Mouse (Mus musculus) heart, adult 2 months (tissue): ENCODE data around the gene Adamts15. TPM values are rescaled to one million over a fixed set of nuclear protein-coding genes. Genes with fewer than 3 reads are reported as not detected.

Experiments
- DNase-seq, 2 experiments: peaks; one replicate each; pipeline ENCODE4 v3.0.0; 2021
- H3K27ac ChIP-seq: fragments of 200-600 bp; 2 replicates; pipeline ENCODE4 v1.8.1; 2022
- H3K27me3 ChIP-seq: fragments of 200-500 bp; 2 replicates; pipeline ENCODE4 v1.6.1; 2012; ENCODE audit warnings: mild to moderate bottlenecking, low read length, inconsistent platforms, mixed read lengths; ENCODE audit not compliant: control insufficient read depth, insufficient read depth
- H3K36me3 ChIP-seq: fragments of 200-500 bp; 2 replicates; pipeline ENCODE4 v1.6.1; 2012; ENCODE audit warnings: low read length, inconsistent platforms; ENCODE audit not compliant: control insufficient read depth, insufficient read depth
- H3K4me1 ChIP-seq: fragments of 200-500 bp; 2 replicates; pipeline ENCODE4 v1.6.1; 2011; ENCODE audit warnings: low read length; ENCODE audit not compliant: control insufficient read depth, insufficient read depth
- H3K4me3 ChIP-seq: fragments of 200-600 bp; 2 replicates; pipeline ENCODE4 v1.8.1; 2022
- H3K79me2 ChIP-seq: fragments of 200-500 bp; replicated peaks from 2 replicates; pipeline ENCODE4 v1.6.1; 2012; ENCODE audit warnings: mild to moderate bottlenecking, inconsistent platforms, low read length, moderate library complexity, mixed read lengths; ENCODE audit not compliant: control insufficient read depth, insufficient read depth
- H3K9ac ChIP-seq: fragments of 200-500 bp; 2 replicates; pipeline ENCODE4 v1.6.1; 2012; ENCODE audit warnings: low read depth, mild to moderate bottlenecking, control low read depth, inconsistent platforms, low read length, mixed read lengths
- CTCF ChIP-seq: fragments of 200-600 bp; IDR thresholded peaks from 2 replicates; pipeline ENCODE4 v1.8.1; 2022; ENCODE audit warnings: antibody characterized with exemption, mild to moderate bottlenecking, moderate library complexity
- EP300 ChIP-seq: fragments of 200-500 bp; IDR thresholded peaks from 2 replicates; pipeline ENCODE4 v1.6.1; 2011; ENCODE audit warnings: low read depth, low read length, control low read depth; ENCODE audit not compliant: insufficient read depth
- POLR2A ChIP-seq: fragments of 200-500 bp; IDR thresholded peaks from 2 replicates; pipeline ENCODE4 v1.6.1; 2011; ENCODE audit warnings: mild to moderate bottlenecking, low read depth, low read length, control low read depth; ENCODE audit not compliant: insufficient read depth
- WGBS: fragments of 180-500 bp; shearing (Covaris S2); methylation state at CpG from one replicate; pipeline ENCODE4 v1.1.7; 2018; 5-methylcytosine and 5-hydroxymethylcytosine counted together
- intact Hi-C: fragments of 180-260 bp; cut with DNase I; formaldehyde crosslinking; loops from one replicate; pipeline ENCODE4 v1.15.1; 2025
- polyA plus RNA-seq: library from polyadenylated mRNA; depleted of rRNA; stranded (reverse); fragments of >200 nt; gene quantifications from 2 replicates; pipeline ENCODE4 v1.2.3, GENCODE M21; 2012
- total RNA-seq, 2 experiments: library from RNA; stranded (reverse); gene quantifications; 2 replicates each; pipeline ENCODE4 v1.2.3; 2021

Gene Adamts15
- total and polyA plus RNA-seq, 3 experiments, result 6.4 to 8.5 (median 7.6) TPM

DNA sequence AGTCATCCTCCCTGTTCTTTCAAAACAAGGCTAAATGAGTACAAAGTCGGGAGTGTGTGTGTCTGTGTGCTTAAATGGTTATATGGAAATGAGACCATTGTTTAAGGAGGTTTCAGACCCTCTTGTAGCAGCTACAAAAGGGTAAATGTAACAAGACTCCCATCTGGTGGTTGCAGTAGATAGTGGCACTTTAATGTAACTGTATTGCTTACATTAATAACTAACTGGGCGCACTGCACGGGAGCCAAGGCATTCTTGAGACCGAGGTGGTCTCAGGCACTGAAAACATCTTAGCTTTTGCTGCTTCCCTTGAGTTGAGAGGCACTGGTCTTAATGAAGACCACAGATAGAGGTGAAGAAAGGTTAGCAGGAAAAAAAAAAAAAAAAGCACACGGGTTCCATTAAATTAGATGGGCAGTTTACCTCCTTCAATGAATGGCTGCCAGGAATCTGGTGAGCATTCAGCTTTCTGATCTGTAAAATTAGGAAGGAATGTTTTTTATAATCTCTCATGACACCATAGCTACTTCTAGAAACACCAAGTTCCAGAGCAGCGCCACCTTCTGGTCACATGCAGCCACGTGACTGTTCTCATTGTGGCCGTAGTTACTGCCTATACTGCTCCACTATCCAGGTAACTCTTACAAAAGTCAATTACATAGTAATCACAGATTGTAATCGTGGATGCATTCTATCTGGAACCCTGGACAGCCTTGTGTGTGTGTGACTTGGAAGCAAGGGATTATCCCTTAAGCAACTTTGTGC is 14.6 kb upstream of the Adamts15 start:
- Histone ChIP-seq H3K27ac (no peak overlapping the region), H3K4me1 (0 out of 2 replicates have a peak, but pooled peaks cover 1% of the 10 kb centered on the region), H3K79me2 (no peaks in the 10 kb centered on the region), H3K4me3 (no peak overlapping the region), H3K27me3 (peaks cover 2% of the 10 kb centered on the region; the same call in 1 of the 2 replicates), H3K36me3 (no peaks in the 10 kb centered on the region), H3K9ac (peak overlapping the region; percentile 28; the same call in 1 of the 2 replicates)
- TF ChIP-seq CTCF, result peak; percentile 59
- TF ChIP-seq POLR2A, result no peak
- TF ChIP-seq EP300, result 0 out of 2 replicates have a peak, but pooled peaks have one; percentile 23
- WGBS, result 17% methylated on average over 9 of the region's 9 CpGs
- DNase-seq, result peak; percentile 28 to 62
- intact Hi-C loops, result loop anchor here (1.0 to 5.0 kb wide), 4 partner anchors 202 to 457 kb away; no protein-coding TSS in a partner anchor

DNA sequence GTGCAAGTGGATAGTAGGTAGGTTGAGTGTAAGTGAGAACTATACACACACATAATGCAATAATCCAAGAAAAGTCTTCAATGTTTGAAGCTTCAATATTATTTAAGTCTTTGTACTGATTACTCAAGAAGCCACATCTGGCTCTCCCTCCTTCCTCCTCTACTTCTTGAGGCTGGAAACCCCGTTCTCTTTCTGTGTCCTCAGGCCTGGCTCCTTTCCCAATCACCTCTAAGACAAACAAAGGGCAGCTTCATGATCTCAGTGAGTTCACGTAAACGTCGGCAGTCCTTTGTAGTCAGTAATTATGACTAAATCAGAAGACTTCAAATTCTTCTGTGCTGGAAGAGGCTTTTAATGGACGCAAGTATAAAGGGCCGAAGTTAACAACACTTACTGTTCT is 12.6 kb upstream of the Adamts15 start:
- H3K9ac ChIP-seq, result no peak overlapping the region
- TF ChIP-seq CTCF, result no peak
- H3K27me3 ChIP-seq, result peaks cover 2% of the 10 kb centered on the region; the same call in 1 of the 2 replicates
- WGBS, result 59% methylated on average over 6 of the region's 6 CpGs
- DNase-seq, result no peak
- no peaks in the 10 kb centered on the region for H3K79me2 ChIP-seq
- H3K27ac ChIP-seq, result no peak overlapping the region
- intact Hi-C loops, result loop anchor here (5.0 kb wide), 1 partner anchor 318 kb away; no protein-coding TSS in a partner anchor
- H3K4me1 ChIP-seq, result 0 out of 2 replicates have a peak, but pooled peaks cover 1% of the 10 kb centered on the region
- H3K36me3 ChIP-seq, result no peaks in the 10 kb centered on the region
- no peak overlapping the region for H3K4me3 ChIP-seq

DNA sequence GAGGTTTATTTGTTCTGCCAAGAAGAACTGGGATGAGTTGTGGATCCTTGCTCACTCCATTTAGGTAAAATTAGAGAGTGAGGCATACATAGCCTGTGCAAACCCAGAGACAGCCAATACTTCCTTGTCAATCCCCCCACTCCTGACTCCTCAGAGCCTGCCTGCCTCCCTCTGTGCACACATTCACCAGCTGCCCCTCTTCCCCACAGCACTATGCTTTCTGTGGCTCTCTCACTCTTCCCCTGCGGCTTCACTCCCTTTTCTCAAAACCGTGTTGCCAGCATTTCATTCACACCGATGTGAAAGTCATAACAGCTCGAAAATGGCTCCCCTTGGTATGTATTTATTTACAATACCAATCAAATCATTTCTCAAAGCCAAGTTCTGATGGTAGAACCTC is 10.1 kb upstream of the Adamts15 start:
- H3K36me3 ChIP-seq, result no peaks in the 10 kb centered on the region
- WGBS, result 74% methylated on average over 4 of the region's 4 CpGs
- H3K27me3 ChIP-seq, result peaks cover 2% of the 10 kb centered on the region; the same call in 1 of the 2 replicates
- H3K79me2 ChIP-seq, result no peaks in the 10 kb centered on the region
- no peak overlapping the region for H3K4me3 ChIP-seq
- intact Hi-C loops, result no loop called here
- DNase-seq, result no peak
- TF ChIP-seq CTCF (no peak), EP300 (no peak), POLR2A (no peak)
- H3K9ac ChIP-seq, result no peak overlapping the region
- no peak overlapping the region for H3K27ac ChIP-seq
- H3K4me1 ChIP-seq, result 0 out of 2 replicates have a peak, but pooled peaks cover 1% of the 10 kb centered on the region

DNA sequence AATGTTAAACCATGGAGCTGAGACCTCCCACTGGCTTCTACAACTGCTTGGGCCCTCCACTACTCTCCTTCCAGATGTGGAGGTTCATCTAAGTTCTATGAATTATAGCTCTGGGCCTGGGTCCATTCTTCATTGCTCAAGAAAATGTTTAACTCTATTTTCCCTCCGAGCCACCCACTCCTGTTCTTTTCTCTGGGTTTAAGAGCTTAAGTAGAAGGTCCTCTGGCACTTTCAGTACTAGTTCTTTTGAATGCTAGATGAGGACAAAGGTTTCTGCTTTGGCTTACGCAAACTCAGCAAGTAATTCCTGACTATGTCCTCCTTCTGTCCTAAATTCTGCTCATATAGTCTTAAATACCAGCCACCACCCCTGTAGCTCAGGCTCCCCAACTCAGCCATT is 6.5 kb upstream of the Adamts15 start:
- intact Hi-C loops, result no loop called here
- Histone ChIP-seq H3K4me3 (no peak overlapping the region), H3K36me3 (no peaks in the 10 kb centered on the region), H3K27me3 (no peaks in the 10 kb centered on the region), H3K79me2 (no peaks in the 10 kb centered on the region), H3K4me1 (no peaks in the 10 kb centered on the region), H3K27ac (no peak overlapping the region), H3K9ac (no peak overlapping the region)
- TF ChIP-seq CTCF (no peak), EP300 (no peak), POLR2A (no peak)
- no peak for DNase-seq
- WGBS, result 89% methylated on average over 2 of the region's 2 CpGs

DNA sequence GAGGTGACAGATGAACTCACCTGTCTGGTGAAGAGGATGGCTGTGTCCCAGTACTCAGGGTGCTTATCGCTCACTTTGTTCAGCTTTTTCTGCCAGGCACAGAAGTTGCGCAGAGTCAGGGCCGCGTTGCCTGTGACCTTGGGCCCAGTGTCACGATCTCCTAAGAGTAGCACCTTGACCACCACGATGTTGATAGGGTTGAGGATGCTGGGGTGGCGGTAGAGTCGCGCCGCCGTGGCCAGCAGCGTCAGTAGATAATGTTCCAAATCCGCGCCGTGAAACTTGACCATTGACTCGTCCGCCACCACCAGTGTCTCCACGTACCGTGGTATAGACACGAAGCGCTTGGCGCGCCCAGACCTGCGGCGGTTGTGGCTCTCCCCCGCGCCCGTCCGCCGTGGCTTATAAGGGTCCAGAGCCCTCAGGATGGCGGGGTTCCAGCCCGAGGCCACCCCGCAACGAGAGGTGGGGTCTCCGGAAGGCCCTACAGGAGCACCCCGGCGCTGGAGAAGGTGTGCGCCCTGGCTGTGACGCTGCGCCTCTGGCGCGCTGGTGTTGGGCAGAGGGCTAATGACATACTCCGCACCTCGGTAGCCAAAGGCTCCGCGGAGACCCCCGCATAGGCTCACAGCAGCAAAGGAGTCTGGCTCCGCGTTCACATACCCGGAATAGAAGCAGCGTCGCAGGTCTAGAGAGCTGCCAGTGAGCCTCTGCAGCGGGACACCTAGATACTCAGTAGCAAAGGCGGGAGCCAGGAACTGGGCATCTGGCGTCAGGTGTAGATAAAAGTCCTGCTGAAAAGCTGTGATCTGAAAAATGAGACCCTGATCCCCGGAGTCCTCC is 770 bp downstream of the Adamts15 start:
- no peaks in the 10 kb centered on the region for H3K27me3 ChIP-seq

More for the DNA sequence above, 770 bp downstream of the Adamts15 start:
- Histone ChIP-seq H3K79me2 (no peaks in the 10 kb centered on the region), H3K9ac (peak overlapping the region; percentile 67), H3K4me3 (peak overlapping the region; percentile 44), H3K4me1 (peaks cover 2% of the 10 kb centered on the region), H3K36me3 (no peaks in the 10 kb centered on the region), H3K27ac (peak overlapping the region; percentile 36)
- intact Hi-C loops, result loop anchor here (5.0 kb wide), 1 partner anchor 439 kb away; no protein-coding TSS in a partner anchor
- 5% methylated on average over 56 of the region's 56 CpGs for WGBS
- TF ChIP-seq POLR2A, result 0 out of 2 replicates have a peak, but pooled peaks have one; percentile 16
- no peak for TF ChIP-seq CTCF
- peak; percentile 16 to 46 for DNase-seq
